Mouse (Mus musculus) erythroblast, embryonic 14.5 days (primary cell): ENCODE results near the gene Pold2.

ENCODE experiments used
- GATA1 ChIP-seq: IDR thresholded peaks from 2 replicates; pipeline ENCODE4 v1.6.1; 2012; ENCODE audit warnings: low read length, inconsistent platforms, mixed read lengths
- TAL1 ChIP-seq: IDR thresholded peaks from 3 replicates; pipeline ENCODE4 v1.6.1; 2012; ENCODE audit warnings: low read length, inconsistent platforms, mixed read lengths

DNA sequence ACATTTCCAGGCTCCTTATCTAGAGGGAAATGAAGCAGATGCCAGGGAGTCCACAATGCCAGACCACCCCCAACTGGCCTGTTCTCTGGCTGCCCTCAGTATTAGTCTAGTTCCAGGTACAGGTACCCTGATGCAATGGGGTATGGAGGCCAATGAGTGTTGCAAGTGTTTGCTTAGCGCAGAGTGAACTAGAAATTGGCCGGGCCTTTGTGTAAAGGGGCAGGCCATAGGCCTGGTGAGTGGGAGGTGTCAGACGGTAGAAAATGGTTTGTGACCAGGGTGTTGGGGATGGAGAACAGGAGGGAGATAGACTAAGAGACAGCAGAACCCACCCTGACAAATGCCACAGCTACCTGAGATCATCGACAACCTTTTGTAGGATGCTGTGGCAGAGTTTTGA, 41.5 kb upstream of the Pold2 start:
- TF ChIP-seq TAL1 (no peak), GATA1 (no peak)
